Comparison of ENCODE assay signal across 8 mouse cellular contexts in genomic region chr14:60636608-60636980, GRCm38 (mm10). TPM values are rescaled to one million over a fixed set of nuclear protein-coding genes. Genes with fewer than 3 reads are reported as not detected.
DNase-seq lines count a peak whose midpoint lies in the region; ATAC-seq and TF ChIP-seq lines count a peak whose summit lies in the region.
"Had no signal": no experiment of that assay in that cellular context is flagged by ENCODE, and none has a peak within 500 bp of the region (broad histone marks: within the 10 kb centered on the region; RNA-seq: fewer than 3 reads in every experiment).

No protein-coding gene starts in this region.

- WGBS in lung, embryonic 16.5 days: 39% methylated on average over 2 of the region's 2 CpGs
- 15% methylated on average over 2 of the region's 2 CpGs for WGBS in hindbrain, embryonic 12.5 days
- WGBS in liver, embryonic 14.5 days (ENCODE audit: insufficient replicate concordance): 35% methylated on average over 2 of the region's 2 CpGs
- 38% methylated on average over 2 of the region's 2 CpGs for WGBS in stomach, postnatal 0 days

- H3K9me3 ChIP-seq in lung, embryonic 16.5 days (ENCODE audit: control insufficient read depth, low read length): no peaks in the 10 kb centered on the region
- H3K9me3 ChIP-seq in hindbrain, embryonic 12.5 days (replicated peaks): no peaks in the 10 kb centered on the region
- no peaks in the 10 kb centered on the region for H3K9me3 ChIP-seq in liver, embryonic 14.5 days (ENCODE audit: control insufficient read depth, low read length)
- no peaks in the 10 kb centered on the region for H3K9me3 ChIP-seq in stomach, postnatal 0 days (ENCODE audit: control insufficient read depth, low read length)
- H3K9me3 ChIP-seq: heart, embryonic 10.5 days had no signal

- peaks cover 2% of the 10 kb centered on the region; the same call in 1 of the 2 replicates for H3K27me3 ChIP-seq in lung, embryonic 16.5 days (ENCODE audit: control insufficient read depth, insufficient read depth, low read depth, low read length)
- no peaks in the 10 kb centered on the region for H3K27me3 ChIP-seq in hindbrain, embryonic 12.5 days
- H3K27me3 ChIP-seq in liver, embryonic 14.5 days (ENCODE audit: control insufficient read depth, insufficient read depth, low read length): peaks cover 8% of the 10 kb centered on the region
- H3K27me3 ChIP-seq in stomach, postnatal 0 days (ENCODE audit: control insufficient read depth, insufficient read depth, low read length): no peaks in the 10 kb centered on the region

- H3K4me1 ChIP-seq in lung, embryonic 16.5 days (replicated peaks; ENCODE audit: control insufficient read depth, insufficient read depth, low read length): peaks cover 24% of the 10 kb centered on the region
- H3K4me1 ChIP-seq in hindbrain, embryonic 12.5 days: peaks cover 61% of the 10 kb centered on the region
- H3K4me1 ChIP-seq in liver, embryonic 14.5 days (replicated peaks; ENCODE audit: control insufficient read depth in 2 of 2, insufficient read depth in 2 of 2, low read length in 1 of 2): peaks cover 26 to 49% of the 10 kb centered on the region in 2 experiments
- peaks cover 4% of the 10 kb centered on the region; the same call in 1 of the 2 replicates for H3K4me1 ChIP-seq in stomach, postnatal 0 days (replicated peaks; ENCODE audit: control insufficient read depth, insufficient read depth)

- H3K4me3 ChIP-seq in lung, embryonic 16.5 days (ENCODE audit: low read length): no peak overlapping the region
- H3K4me3 ChIP-seq in hindbrain, embryonic 12.5 days: peak overlapping the region; percentile 66
- peak overlapping the region; percentile 74 to 87; a peak in 3 of 4 replicates for H3K4me3 ChIP-seq in liver, embryonic 14.5 days (ENCODE audit: insufficient read depth in 1 of 2, low read depth in 2 of 2, low read length in 2 of 2)
- H3K4me3 ChIP-seq in stomach, postnatal 0 days (ENCODE audit: low read depth, low read length): no peak overlapping the region

- no peak for DNase-seq in lung, postnatal 14 days
- no peak for DNase-seq in liver, embryonic 14.5 days (ENCODE audit: low read depth in 3 of 3, low spot score in 3 of 3)
- no peak for DNase-seq in stomach, postnatal 0 days (ENCODE audit: low spot score)
- no peak for DNase-seq in embryo, embryonic 10 days (ENCODE audit: low spot score)

- H3K36me3 ChIP-seq in lung, embryonic 16.5 days (ENCODE audit: control insufficient read depth, insufficient read depth, low read length): no peaks in the 10 kb centered on the region
- H3K36me3 ChIP-seq in hindbrain, embryonic 12.5 days: no peaks in the 10 kb centered on the region
- no peaks in the 10 kb centered on the region; the same call in none of the 2 replicates for H3K36me3 ChIP-seq in liver, embryonic 14.5 days (replicated peaks; ENCODE audit: control insufficient read depth, insufficient read depth, low read depth)
- H3K36me3 ChIP-seq in stomach, postnatal 0 days (ENCODE audit: control insufficient read depth, insufficient read depth, low read length): 0 out of 2 replicates have a peak, but pooled peaks cover 3% of the 10 kb centered on the region
- H3K36me3 ChIP-seq: heart, embryonic 10.5 days had no signal

- peak overlapping the region; percentile 72; the same call in 1 of the 2 replicates for H3K9ac ChIP-seq in lung, embryonic 16.5 days (ENCODE audit: low read length)
- H3K9ac ChIP-seq in hindbrain, embryonic 12.5 days: no peak overlapping the region
- no peak overlapping the region for H3K9ac ChIP-seq in liver, embryonic 14.5 days (replicated peaks)
- H3K9ac ChIP-seq in stomach, postnatal 0 days (ENCODE audit: low read length): no peak overlapping the region

- no peak for TF ChIP-seq CTCF in liver, embryonic 14.5 days (IDR thresholded peaks at IDR 0.05; ENCODE audit: low read depth)
- TF ChIP-seq CTCF in stomach, postnatal 0 days (IDR thresholded peaks at IDR 0.05; ENCODE audit: low read depth): no peak

- ATAC-seq in lung, embryonic 16.5 days (ENCODE audit: low read depth): no peak
- no peak for ATAC-seq in hindbrain, embryonic 12.5 days (ENCODE audit: low FRiP score)
- ATAC-seq in liver, embryonic 14.5 days (ENCODE audit: insufficient read depth): no peak
- no peak for ATAC-seq in stomach, postnatal 0 days (ENCODE audit: low FRiP score, low TSS enrichment)
- no peak for ATAC-seq in megakaryocyte, adult 5-6 weeks (ENCODE audit: poor library complexity, severe bottlenecking)

- H3K4me2 ChIP-seq in lung, embryonic 16.5 days (ENCODE audit: low read depth, low read length): peak overlapping the region; percentile 94
- H3K4me2 ChIP-seq in hindbrain, embryonic 12.5 days (replicated peaks): peak overlapping the region; percentile 98
- peak overlapping the region; percentile 80 for H3K4me2 ChIP-seq in liver, embryonic 14.5 days (ENCODE audit: low read depth)
- H3K4me2 ChIP-seq in stomach, postnatal 0 days (replicated peaks; ENCODE audit: low read depth): peak overlapping the region; percentile 89

- TF ChIP-seq EP300 in liver, embryonic 14.5 days (IDR thresholded peaks at IDR 0.05; ENCODE audit: low read depth): no peak
- TF ChIP-seq EP300 in stomach, postnatal 0 days (optimal IDR thresholded peaks at IDR 0.05): no peak

- H3K27ac ChIP-seq in lung, embryonic 16.5 days (ENCODE audit: low read length): no peak overlapping the region
- peak overlapping the region; percentile 12; the same call in 1 of the 2 replicates for H3K27ac ChIP-seq in hindbrain, embryonic 12.5 days
- no peak overlapping the region for H3K27ac ChIP-seq in liver, embryonic 14.5 days
- no peak overlapping the region for H3K27ac ChIP-seq in stomach, postnatal 0 days (replicated peaks)

RNA-seq across cellular contexts. Expression of gene Spata13, which starts 2.8 kb away (rescaled TPM):
- polyA plus RNA-seq in lung, embryonic 16.5 days (2015; fragmentation: Nextera tagmentation; extraction: Ambion mirVana): 17.9 and 19.4 TPM in 2 replicates
- polyA plus RNA-seq in hindbrain, embryonic 12.5 days (2016; fragmentation: Nextera tagmentation; extraction: Ambion mirVana): 53.7 and 63.2 TPM in 2 replicates
- polyA plus RNA-seq in liver, embryonic 14.5 days (2012; rRNA removed): 5.5 and 6.1 TPM in 2 replicates
- 13.5 and 14.1 TPM in 2 replicates for polyA plus RNA-seq in liver, embryonic 14.5 days (2014; fragmentation: Nextera tagmentation; extraction: Ambion mirVana)
- polyA plus RNA-seq in stomach, postnatal 0 days (2015; fragmentation: Nextera tagmentation; extraction: Ambion mirVana): 11.2 and 12.2 TPM in 2 replicates
- 9.4 and 10.2 TPM in 2 replicates for total RNA-seq in megakaryocyte, adult 5-6 weeks (2015)
- 18.2 and 19.0 TPM in 2 replicates for total RNA-seq in megakaryocyte, adult 5-6 weeks (2017)

Comparison
In these comparisons a context has a peak if more than half of its experiments do, and no peak if none do; other contexts are left out.
1. H3K4me3 ChIP-seq: peak in hindbrain, embryonic 12.5 days (single experiment) and liver, embryonic 14.5 days (2 of 2); none in lung, embryonic 16.5 days (single experiment) and stomach, postnatal 0 days (single experiment).
2. Peak in every context shown above with its lines, with median percentiles within 50 percentile points of each other: H3K4me2 ChIP-seq.